Comparison of ENCODE assay signal across 12 mouse cellular contexts in genomic region chr2:129512147-129512546, GRCm38 (mm10). TPM values are rescaled to one million over a fixed set of nuclear protein-coding genes. Genes with fewer than 3 reads are reported as not detected.
"Had no signal": no experiment of that assay in that cellular context is flagged by ENCODE, and none has a peak within 500 bp of the region (broad histone marks: within the 10 kb centered on the region; RNA-seq: fewer than 3 reads in every experiment).

No protein-coding gene starts in this region.

RNA-seq across cellular contexts. Expression of gene F830045P16Rik, which starts 24.3 kb away (rescaled TPM):
- total RNA-seq: megakaryocyte, adult 5-6 weeks had no signal
- polyA plus RNA-seq: liver, embryonic 15.5 days; lung, embryonic 14.5 days; lung, embryonic 16.5 days; midbrain, embryonic 10.5 days; midbrain, embryonic 12.5 days; midbrain, embryonic 14.5 days; midbrain, embryonic 16.5 days; neural tube, embryonic 12.5 days; neural tube, embryonic 14.5 days; testis, adult 2 months; urinary bladder, adult 2 months had no signal
